Mouse (Mus musculus) right cerebral cortex, postnatal 14 days (tissue): Measurements from ENCODE around the gene Clcn1.

ENCODE experiments used
- DNase-seq: peaks from one replicate; pipeline ENCODE4 v3.0.0; 2022

Gene Clcn1

GRCm38 (mm10) chr6:42286448-42286847, at the start of gene Clcn1:
Clcn1 (plus strand) TSS chr6:42286685.
- no peak for DNase-seq

GRCm38 (mm10) chr6:42237276-42237805, 49.1 kb upstream of the Clcn1 start:
- DNase-seq = no peak

GRCm38 (mm10) chr6:42241311-42242045, 45.0 kb upstream of the Clcn1 start:
- DNase-seq = no peak

- peak; percentile 63 for DNase-seq
These were observed 40.7 kb upstream of the Clcn1 start, which contains the start of gene Gstk1 for GRCm38 (mm10) chr6:42245711-42246353. Gstk1 (plus strand) TSS chr6:42245935.

- no peak for DNase-seq
These were observed 39.3 kb upstream of the Clcn1 start for GRCm38 (mm10) chr6:42247173-42247572.

GRCm38 (mm10) chr6:42247981-42248380, 38.5 kb upstream of the Clcn1 start:
- no peak for DNase-seq

- no peak for DNase-seq
These were observed 34.7 kb upstream of the Clcn1 start for GRCm38 (mm10) chr6:42251791-42252190.

GRCm38 (mm10) chr6:42253103-42253502, 33.4 kb upstream of the Clcn1 start:
- DNase-seq = no peak

GRCm38 (mm10) chr6:42257303-42257863, 29.1 kb upstream of the Clcn1 start:
- DNase-seq = peak; percentile 38

- DNase-seq = no peak
These were observed 26.1 kb upstream of the Clcn1 start for GRCm38 (mm10) chr6:42260430-42260829.

- no peak for DNase-seq
These were observed 24.8 kb upstream of the Clcn1 start, which contains the start of gene Tmem139 for GRCm38 (mm10) chr6:42261524-42262170. Tmem139 (plus strand) TSS chr6:42261970.

GRCm38 (mm10) chr6:42264626-42265312, 21.7 kb upstream of the Clcn1 start, which contains the start of gene Casp2:
Casp2 (plus strand) TSS chr6:42264985.
- DNase-seq = peak; percentile 98

GRCm38 (mm10) chr6:42265391-42266330, 20.8 kb upstream of the Clcn1 start:
- no peak for DNase-seq

- DNase-seq = no peak
These were observed 15.7 kb upstream of the Clcn1 start for GRCm38 (mm10) chr6:42270817-42271216.

- DNase-seq = no peak
These were observed 10.3 kb upstream of the Clcn1 start for GRCm38 (mm10) chr6:42276151-42276550.

- no peak for DNase-seq
These were observed 3.5 kb upstream of the Clcn1 start for GRCm38 (mm10) chr6:42282865-42283528.

GRCm38 (mm10) chr6:42287562-42287961, 1.1 kb downstream of the Clcn1 start:
- no peak for DNase-seq

GRCm38 (mm10) chr6:42293327-42293726, 6.8 kb downstream of the Clcn1 start:
- DNase-seq = no peak

GRCm38 (mm10) chr6:42295549-42296094, 9.1 kb downstream of the Clcn1 start:
- DNase-seq = no peak

GRCm38 (mm10) chr6:42299362-42299761, 12.9 kb downstream of the Clcn1 start:
- DNase-seq = no peak
